Mouse (Mus musculus) heart, embryonic 10.5 days (tissue): Measurements from ENCODE around the gene Mep1a. TPM values are rescaled to one million over a fixed set of nuclear protein-coding genes. Genes with fewer than 3 reads are reported as not detected.
"Not testable (repeated sequence)": the region's sequence is repeated elsewhere in the genome, so short reads cannot be mapped to it uniquely, and the experiment has no call there.

Experiments
- DNase-seq: peaks from one replicate; pipeline ENCODE4 v3.0.0-alpha.2; 2017; ENCODE audit warnings: low spot score
- H3K27ac ChIP-seq: fragments of 300-500 bp; sonication (generic); 2 replicates; pipeline ENCODE4 v1.5.1; 2016; ENCODE audit warnings: mild to moderate bottlenecking
- H3K27me3 ChIP-seq: fragments of 300-500 bp; sonication (generic); 2 replicates; pipeline ENCODE4 v1.6.1; 2016; ENCODE audit warnings: mild to moderate bottlenecking; ENCODE audit not compliant: poor library complexity, insufficient read depth, severe bottlenecking
- H3K36me3 ChIP-seq: fragments of 300-500 bp; sonication (generic); 2 replicates; pipeline ENCODE4 v1.6.1; 2016; ENCODE audit warnings: mild to moderate bottlenecking, moderate library complexity
- H3K4me1 ChIP-seq: fragments of 300-500 bp; sonication (generic); 2 replicates; pipeline ENCODE4 v1.6.1; 2016; ENCODE audit warnings: mild to moderate bottlenecking
- H3K4me3 ChIP-seq: fragments of 300-500 bp; sonication (generic); 2 replicates; pipeline ENCODE4 v1.5.1; 2016; ENCODE audit warnings: mild to moderate bottlenecking, moderate library complexity
- H3K9me3 ChIP-seq: fragments of 300-500 bp; sonication (generic); 2 replicates; pipeline ENCODE4 v1.6.1; 2016; ENCODE audit warnings: mild to moderate bottlenecking, moderate library complexity
- WGBS: fragments of 180-500 bp; shearing (Covaris S2); methylation state at CpG from one replicate; pipeline ENCODE4 v1.1.7; 2016; 5-methylcytosine and 5-hydroxymethylcytosine counted together
- polyA plus RNA-seq: library from polyadenylated mRNA; unstranded; fragments of >200 nt; fragmentation: Nextera tagmentation; extraction: Ambion mirVana; gene quantifications from 2 replicates; pipeline ENCODE4 v1.2.1, GENCODE M21; 2016

Gene Mep1a
- polyA plus RNA-seq, 1 experiment from 2014 or later: not detected

DNA sequence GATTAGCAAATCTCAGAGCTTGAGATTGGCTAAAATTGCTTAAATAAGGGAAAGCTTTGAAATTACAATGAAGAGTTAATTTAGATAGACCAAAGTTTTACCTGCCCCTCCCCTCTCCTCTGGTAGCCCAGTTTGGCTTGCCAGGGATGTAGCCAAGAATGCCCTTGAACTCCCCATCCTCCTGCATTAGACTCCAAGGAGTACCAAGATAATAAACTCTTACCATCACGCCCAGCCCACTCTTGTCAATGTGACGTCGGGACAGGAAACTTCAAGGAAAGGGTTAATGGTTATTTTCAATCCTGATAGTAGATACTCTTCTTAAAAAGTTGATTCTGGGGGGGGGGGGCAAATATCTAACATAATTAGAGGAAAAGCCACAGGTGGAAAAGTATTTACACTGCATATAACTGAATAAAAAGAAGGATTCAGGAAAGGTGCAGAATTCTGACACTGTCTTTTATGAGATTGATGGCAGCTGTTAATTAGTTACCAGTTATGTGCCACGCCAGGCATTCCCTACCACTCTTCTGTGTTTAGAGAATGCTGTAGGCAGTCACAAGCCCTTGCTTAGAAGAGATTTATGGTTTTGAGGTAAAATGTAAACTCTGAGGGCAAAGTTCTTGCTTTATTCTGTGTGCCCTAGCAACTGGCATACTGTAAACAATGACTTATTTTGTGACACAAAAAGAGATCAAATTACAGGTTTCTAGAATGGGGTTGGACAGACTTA is 1.4 kb upstream of the Mep1a start:
- WGBS: 61% methylated on average over 4 of the region's 4 CpGs
- H3K27me3 ChIP-seq: no peaks in the 10 kb centered on the region
- H3K27ac ChIP-seq: no peak overlapping the region
- H3K36me3 ChIP-seq: no peaks in the 10 kb centered on the region
- 0 out of 2 replicates have a peak, but pooled peaks cover 4% of the 10 kb centered on the region for H3K4me1 ChIP-seq
- no peaks in the 10 kb centered on the region for H3K9me3 ChIP-seq
- no peak overlapping the region for H3K4me3 ChIP-seq
- no peak for DNase-seq

DNA sequence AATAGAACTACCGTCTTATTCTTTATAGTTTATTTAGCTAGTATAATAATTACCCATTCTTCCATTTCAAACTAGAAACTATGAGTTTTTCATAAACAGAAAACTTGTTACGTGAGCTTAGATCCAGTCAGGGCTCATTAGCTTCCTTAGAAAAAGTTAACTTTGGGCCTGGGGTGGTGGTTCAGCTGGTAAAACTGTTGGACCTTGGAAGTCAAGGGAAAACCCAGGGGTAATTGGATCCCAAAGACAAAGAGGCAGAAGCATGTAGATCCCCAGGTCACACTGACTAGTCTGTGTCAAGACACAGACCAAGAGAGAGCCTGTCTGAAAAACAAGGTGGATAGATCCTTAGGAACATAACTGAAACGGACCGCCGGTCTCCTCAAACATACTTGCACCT is 981 bp downstream of the Mep1a start:
- Histone ChIP-seq H3K9me3 (no peaks in the 10 kb centered on the region), H3K36me3 (no peaks in the 10 kb centered on the region), H3K27ac (no peak overlapping the region), H3K27me3 (no peaks in the 10 kb centered on the region), H3K4me3 (no peak overlapping the region), H3K4me1 (0 out of 2 replicates have a peak, but pooled peaks cover 4% of the 10 kb centered on the region)
- no peak for DNase-seq
- 93% methylated on average over 5 of the region's 5 CpGs for WGBS

DNA sequence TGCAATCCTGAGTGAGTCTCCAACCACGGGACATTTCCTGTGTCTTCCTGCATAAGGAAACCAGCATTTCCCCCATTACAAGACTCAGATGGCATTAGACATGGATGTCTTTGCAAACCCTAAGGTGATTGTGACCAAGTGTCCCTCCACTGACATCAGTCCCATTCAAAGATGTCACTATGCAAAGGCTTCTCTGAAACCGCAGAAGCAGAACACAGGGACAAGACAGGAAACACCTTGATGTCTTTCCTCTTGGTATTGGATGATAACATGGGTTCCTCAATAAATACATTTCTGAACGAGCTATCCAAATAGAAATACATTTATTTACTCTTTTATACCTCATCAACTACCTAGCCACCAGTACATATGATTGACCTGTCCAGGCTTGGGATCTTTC is 1.4 kb downstream of the Mep1a start:
- no peaks in the 10 kb centered on the region for H3K9me3 ChIP-seq
- no peaks in the 10 kb centered on the region for H3K27me3 ChIP-seq
- H3K4me3 ChIP-seq: no peak overlapping the region
- no peak overlapping the region for H3K27ac ChIP-seq
- 65% methylated on average over 3 of the region's 3 CpGs for WGBS
- no peaks in the 10 kb centered on the region for H3K36me3 ChIP-seq
- no peak for DNase-seq
- 0 out of 2 replicates have a peak, but pooled peaks cover 4% of the 10 kb centered on the region for H3K4me1 ChIP-seq

DNA sequence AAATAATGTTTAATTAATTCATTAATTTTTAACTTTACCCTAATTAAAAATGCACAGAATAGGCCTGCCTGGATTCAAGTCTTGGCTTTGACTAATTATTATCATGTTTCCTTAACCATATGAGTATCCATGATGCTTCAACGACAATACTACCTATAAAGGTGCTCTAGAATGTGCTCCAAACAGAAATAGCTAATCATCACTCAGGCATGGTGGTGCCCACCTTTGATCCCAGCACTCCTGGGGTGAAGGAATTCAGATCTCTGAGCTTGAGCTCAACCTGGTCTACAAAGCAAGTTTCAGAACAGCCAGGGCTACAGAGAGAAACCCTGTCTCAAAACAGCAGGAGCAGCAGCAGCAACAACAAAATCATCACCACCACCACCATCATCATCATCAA is 2.1 kb downstream of the Mep1a start:
- H3K36me3 ChIP-seq: no peaks in the 10 kb centered on the region
- 68% methylated on average over 1 of the region's 1 CpGs for WGBS

DNA sequence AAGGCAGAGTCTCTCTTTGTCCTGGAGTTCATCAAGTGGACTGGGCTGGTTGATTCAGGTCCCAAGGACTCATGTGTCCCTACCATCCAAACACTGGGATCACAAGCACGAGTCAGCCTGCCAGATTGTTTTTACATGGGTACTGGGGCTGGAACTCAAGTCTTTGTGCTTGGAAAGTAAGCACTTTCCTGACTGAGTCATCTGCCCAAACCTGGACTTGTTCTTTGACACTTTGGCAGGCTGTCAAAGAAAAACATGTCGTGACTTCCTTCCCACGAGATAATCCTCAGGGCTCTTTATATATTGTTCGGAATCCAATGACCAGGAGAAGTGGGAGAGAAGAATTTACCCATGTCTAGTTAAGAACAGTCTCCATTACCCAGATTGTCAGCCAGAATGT is 5.1 kb downstream of the Mep1a start:
- DNase-seq: no peak
- H3K4me3 ChIP-seq: no peak overlapping the region
- H3K27me3 ChIP-seq: no peaks in the 10 kb centered on the region
- H3K36me3 ChIP-seq: no peaks in the 10 kb centered on the region
- no peaks in the 10 kb centered on the region for H3K9me3 ChIP-seq
- no peak overlapping the region for H3K27ac ChIP-seq
- H3K4me1 ChIP-seq: no peaks in the 10 kb centered on the region
- 52% methylated on average over 4 of the region's 4 CpGs for WGBS

More for the DNA sequence above, 2.1 kb downstream of the Mep1a start:
- Histone ChIP-seq H3K27ac (no peak overlapping the region), H3K4me1 (0 out of 2 replicates have a peak, but pooled peaks cover 4% of the 10 kb centered on the region), H3K9me3 (no peaks in the 10 kb centered on the region), H3K27me3 (no peaks in the 10 kb centered on the region), H3K4me3 (no peak overlapping the region)
- DNase-seq: no peak

DNA sequence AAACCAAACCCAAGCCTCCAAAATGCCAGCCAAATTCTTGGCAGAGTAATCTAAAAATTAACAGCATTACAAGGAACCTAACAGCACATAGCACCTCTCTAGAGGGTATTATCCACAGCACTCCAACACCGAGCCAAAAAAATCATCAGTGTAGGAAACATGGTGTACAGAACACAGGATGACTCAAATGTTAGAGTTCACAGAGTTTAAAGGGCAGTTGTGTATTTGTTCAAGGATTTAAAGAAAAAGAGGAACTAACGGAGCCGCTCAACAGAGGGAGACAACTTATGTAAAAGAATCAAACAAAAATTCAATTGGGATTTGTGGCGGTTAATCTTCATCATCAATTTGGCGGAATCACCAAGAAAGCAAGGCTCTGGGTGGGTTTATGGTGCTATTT is 7.1 kb downstream of the Mep1a start:
- DNase-seq: no peak
- no peak overlapping the region for H3K27ac ChIP-seq
- no peaks in the 10 kb centered on the region for H3K36me3 ChIP-seq
- no peaks in the 10 kb centered on the region for H3K27me3 ChIP-seq
- no peaks in the 10 kb centered on the region for H3K9me3 ChIP-seq
- WGBS: 86% methylated on average over 5 of the region's 5 CpGs
- no peak overlapping the region for H3K4me3 ChIP-seq
- no peaks in the 10 kb centered on the region for H3K4me1 ChIP-seq

DNA sequence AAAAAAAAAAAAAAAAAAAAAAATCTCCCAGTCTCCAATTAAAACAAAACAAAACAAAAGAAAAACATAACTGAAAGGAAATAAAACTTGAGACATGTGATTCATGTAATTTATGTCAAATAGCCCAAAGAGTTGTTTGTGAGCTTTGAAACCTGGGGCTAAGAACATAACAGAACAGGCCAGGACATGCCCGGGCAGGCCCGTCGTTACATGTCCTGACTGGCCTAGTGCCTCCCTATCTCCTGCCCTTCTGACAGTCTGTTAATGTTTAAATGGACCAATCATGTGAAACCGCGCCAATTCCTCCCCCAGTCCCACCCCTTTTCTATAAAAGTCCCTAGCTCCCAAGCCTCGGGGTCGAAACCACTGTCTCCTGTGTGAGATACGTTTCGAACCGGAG is 12.2 kb downstream of the Mep1a start:
- DNase-seq, H3K27ac ChIP-seq, H3K36me3 ChIP-seq, H3K27me3 ChIP-seq, H3K4me3 ChIP-seq, H3K9me3 ChIP-seq, H3K4me1 ChIP-seq: not testable (repeated sequence)
- WGBS: 92% methylated on average over 8 of the region's 10 CpGs

DNA sequence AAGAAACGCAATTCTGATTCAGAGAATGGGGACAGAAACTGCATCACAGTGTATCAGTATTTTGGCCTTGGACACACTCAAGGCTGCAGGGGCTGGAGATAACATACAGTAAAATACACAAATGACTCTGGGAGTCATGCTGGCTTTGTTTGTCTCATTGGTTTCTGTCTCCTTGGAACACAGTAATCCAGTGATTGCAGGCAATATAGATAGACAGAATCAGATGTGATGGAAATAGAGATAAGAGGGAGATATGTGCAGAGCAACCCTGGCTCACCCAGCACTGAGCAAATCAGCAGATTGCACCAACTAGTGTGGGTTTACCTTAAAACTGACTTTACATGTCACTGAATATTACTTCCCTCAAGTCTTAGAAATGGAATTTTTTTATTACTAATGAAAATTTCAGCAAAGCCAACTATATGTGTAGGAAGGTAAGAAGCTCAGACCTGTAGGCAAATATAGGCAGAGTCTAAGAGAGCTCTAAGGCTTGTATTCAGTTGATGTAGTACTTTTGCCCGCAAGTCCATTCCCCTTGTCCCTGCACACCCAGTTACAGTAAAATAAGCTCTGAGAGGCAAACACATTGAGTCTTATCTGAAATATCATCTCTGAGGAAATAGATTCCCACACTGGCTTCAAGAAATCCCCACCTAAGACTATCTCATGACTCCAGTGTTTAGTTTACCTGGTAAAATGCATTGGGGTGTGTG is 14.0 kb downstream of the Mep1a start:
- Histone ChIP-seq H3K36me3 (no peaks in the 10 kb centered on the region), H3K4me1 (no peaks in the 10 kb centered on the region), H3K4me3 (no peak overlapping the region), H3K27me3 (no peaks in the 10 kb centered on the region), H3K27ac (no peak overlapping the region), H3K9me3 (no peaks in the 10 kb centered on the region)
- WGBS: 83% methylated on average over 2 of the region's 2 CpGs
- DNase-seq: no peak

DNA sequence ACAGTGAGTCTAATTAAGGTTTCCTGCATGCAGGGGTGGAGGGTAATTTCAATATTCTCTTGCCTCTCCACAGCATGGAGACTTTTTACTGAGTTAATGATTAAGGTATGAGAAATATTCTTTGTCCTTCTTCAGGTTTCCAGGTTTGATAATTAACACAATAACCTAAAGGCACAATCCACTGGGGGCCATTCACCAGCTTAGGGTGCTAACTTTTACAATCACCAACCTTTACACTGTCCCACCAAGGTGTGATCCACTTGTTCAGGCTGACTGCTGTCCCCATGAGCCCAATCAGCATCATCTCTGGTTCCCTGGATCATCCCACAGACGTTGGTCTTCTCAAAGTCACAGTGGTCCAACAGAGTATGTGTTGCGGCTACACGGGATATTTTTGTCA is 16.6 kb downstream of the Mep1a start:
- no peak overlapping the region for H3K4me3 ChIP-seq
- H3K27ac ChIP-seq: no peak overlapping the region
- no peaks in the 10 kb centered on the region for H3K27me3 ChIP-seq
- no peaks in the 10 kb centered on the region for H3K36me3 ChIP-seq
- DNase-seq: no peak
- H3K4me1 ChIP-seq: no peaks in the 10 kb centered on the region
- H3K9me3 ChIP-seq: no peaks in the 10 kb centered on the region
- WGBS: 86% methylated on average over 3 of the region's 3 CpGs

DNA sequence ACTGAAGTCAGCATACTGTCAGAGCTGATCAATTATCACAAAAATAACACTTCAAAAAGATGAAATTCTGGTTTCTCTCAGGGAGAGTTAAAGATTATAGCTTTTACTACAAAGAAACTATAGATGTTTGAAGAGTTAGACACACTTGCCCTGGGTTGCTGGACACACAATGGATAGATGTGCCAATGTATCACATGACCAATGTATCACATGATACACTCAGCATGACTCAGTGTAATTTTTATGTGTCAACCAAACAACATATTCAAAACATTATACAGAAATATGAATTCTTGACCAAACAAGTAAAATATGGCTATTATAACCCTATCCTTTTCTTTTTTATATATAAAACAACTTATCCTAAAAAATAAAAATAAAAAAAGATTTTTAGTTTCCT is 25.0 kb downstream of the Mep1a start:
- no peak overlapping the region for H3K27ac ChIP-seq
- H3K36me3 ChIP-seq: no peaks in the 10 kb centered on the region
- no peaks in the 10 kb centered on the region for H3K27me3 ChIP-seq
- no peak for DNase-seq
- H3K9me3 ChIP-seq: no peaks in the 10 kb centered on the region
- no peak overlapping the region for H3K4me3 ChIP-seq
- no peaks in the 10 kb centered on the region for H3K4me1 ChIP-seq

DNA sequence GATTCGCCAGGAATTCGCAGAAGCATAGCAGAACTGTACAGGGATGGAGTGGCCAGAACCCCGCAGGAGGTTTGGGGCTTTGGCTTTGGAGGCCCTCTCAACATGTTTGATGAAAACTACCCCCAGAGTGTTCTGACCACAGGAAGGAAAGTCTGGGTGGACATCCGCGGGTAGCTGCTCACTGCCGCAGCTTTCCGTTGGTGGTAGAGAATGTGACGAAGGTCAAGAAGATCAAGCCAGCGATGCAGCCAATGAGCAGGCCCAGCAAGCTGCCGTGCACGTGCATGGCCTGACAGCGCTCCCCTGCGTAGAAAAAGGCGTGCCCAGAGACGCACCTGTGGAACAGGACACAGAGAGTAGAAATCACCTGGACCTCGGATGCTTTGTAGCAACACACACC is 27.8 kb downstream of the Mep1a start:
- Histone ChIP-seq H3K36me3 (no peaks in the 10 kb centered on the region), H3K4me3 (no peak overlapping the region), H3K27ac (no peak overlapping the region), H3K4me1 (0 out of 2 replicates have a peak, but pooled peaks cover 3% of the 10 kb centered on the region), H3K9me3 (no peaks in the 10 kb centered on the region), H3K27me3 (no peaks in the 10 kb centered on the region)
- 93% methylated on average over 16 of the region's 16 CpGs for WGBS
- DNase-seq: no peak

DNA sequence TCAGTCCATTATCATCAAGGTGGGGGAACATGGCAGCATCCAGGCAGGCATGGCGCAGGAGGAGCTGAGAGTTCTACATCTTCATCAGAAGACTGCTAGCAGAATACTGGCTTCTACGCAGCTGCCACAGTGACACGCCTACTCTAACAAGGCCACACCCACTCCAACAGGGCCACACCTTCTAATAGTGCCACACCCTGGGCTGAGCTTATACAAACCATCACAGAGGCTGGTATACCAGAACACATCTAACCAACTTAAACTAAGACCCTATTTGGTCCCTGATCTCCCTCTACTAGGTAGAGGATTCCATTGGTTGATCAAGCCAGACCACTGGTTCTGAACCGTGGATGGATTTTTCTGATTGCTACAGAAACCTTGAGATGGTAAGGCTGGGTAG is 30.1 kb downstream of the Mep1a start:
- H3K4me3 ChIP-seq: no peak overlapping the region
- 82% methylated on average over 4 of the region's 4 CpGs for WGBS

DNA sequence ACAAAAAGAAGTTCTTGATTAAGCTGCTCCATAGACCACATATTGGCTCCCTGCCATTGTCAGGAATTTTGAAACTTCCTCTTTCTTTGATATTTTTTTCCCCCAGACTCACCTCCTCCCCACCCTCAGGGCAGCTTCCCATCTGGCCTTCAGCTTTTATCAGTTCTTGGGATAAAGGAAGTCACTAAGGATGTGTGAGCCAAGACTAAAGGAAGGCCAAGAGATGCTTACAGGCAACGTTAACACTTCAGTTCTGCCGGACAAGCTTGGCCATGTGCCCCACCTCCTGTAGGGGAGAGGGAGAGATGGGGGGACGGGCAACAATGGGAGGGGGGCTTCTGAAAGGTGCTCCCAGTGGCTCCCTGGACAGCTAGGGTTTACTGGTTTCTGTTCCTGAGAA is 32.6 kb downstream of the Mep1a start:
- Histone ChIP-seq H3K4me1 (0 out of 2 replicates have a peak, but pooled peaks cover 3% of the 10 kb centered on the region), H3K9me3 (no peaks in the 10 kb centered on the region), H3K27ac (no peak overlapping the region), H3K27me3 (no peaks in the 10 kb centered on the region), H3K4me3 (no peak overlapping the region), H3K36me3 (no peaks in the 10 kb centered on the region)
- WGBS: 24% methylated on average over 3 of the region's 3 CpGs
- DNase-seq: no peak

More for the DNA sequence above, 30.1 kb downstream of the Mep1a start:
- no peaks in the 10 kb centered on the region for H3K27me3 ChIP-seq
- H3K27ac ChIP-seq: no peak overlapping the region
- no peaks in the 10 kb centered on the region for H3K9me3 ChIP-seq
- no peaks in the 10 kb centered on the region for H3K36me3 ChIP-seq
- H3K4me1 ChIP-seq: 0 out of 2 replicates have a peak, but pooled peaks cover 3% of the 10 kb centered on the region
- no peak for DNase-seq
